Mouse (Mus musculus): ENCODE data around the gene Arrb1. TPM values are rescaled to one million over a fixed set of nuclear protein-coding genes. Genes with fewer than 3 reads are reported as not detected.
A peak's percentile ranks its signal among the peaks of the same experiment; 100 is the strongest.

Gene Arrb1
- polyA plus RNA-seq, 1 experiment from 2014 or later: 10.0 TPM

DNA sequence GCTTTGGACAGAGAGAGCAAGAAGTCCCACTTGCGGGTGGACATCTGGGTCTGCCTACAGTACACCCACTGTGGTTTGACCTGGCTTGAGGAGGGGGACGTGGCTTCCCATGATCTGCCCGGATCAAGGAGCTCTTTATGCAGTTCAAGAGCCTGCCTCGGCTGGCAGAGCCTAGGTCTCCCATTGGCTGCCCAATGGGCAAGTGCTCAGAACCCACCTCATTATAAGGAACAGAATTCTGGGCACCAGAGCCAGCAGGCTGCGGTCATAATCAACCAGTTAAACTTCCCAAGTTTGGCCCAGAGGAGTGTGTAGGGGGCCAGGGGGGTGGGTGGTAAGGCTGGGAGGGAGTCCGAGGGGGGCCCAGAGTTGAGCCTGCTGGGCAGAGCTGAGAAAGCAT is 9.0 kb downstream of the Arrb1 start:
- H3K27ac ChIP-seq: peak overlapping the region; percentile 50; the same call in 1 of the 2 replicates

DNA sequence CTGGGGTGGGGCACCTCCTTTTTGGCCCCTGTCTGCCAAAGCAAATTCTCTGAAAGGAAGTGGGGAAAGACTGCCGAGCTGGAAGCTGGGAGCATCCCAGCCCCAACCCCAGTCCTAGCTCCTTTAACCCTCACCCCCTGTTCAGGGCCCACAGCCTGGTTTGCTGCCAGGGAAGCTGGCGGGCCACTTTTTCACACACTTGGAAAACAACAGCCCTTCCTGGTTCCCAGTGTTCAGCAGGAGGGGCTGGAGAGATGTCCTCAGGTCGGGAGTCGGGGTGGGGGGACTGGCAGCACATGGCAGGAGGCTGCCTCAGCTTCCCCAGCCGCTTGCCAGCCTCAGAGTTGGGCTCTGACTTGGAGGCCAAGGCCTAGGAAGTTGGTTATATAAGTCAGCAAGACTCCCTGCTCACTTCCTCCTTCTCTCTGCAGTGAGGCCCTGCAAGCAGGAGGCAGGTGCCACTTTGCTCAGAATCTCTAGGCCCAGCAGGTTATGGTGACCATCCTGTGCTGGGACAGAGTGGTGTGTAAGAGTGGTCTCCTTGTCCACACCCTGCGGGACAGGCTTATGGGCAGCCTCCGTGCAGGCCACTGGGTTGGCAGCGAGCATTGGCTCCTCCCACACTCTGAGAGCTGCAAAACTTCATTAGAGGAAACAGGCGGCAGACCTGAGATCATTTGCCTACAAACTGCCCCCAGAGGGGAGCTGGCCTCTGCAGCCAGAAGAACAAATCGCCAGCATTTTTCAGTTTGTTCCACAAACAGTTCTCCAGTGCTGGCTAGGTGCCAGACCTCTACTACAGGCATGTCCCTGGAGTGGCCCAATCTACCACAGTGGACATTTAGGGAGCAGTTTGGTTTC is 10.8 kb downstream of the Arrb1 start:
- Histone ChIP-seq H3K27me3 (ENCODE audit: low read depth, poor library complexity, severe bottlenecking) (no peaks in the 10 kb centered on the region), H3K27ac (peak overlapping the region; percentile 79), H3K4me1 (peaks cover 41% of the 10 kb centered on the region), H3K9me3 (replicated peaks) (no peaks in the 10 kb centered on the region), H3K36me3 (peaks cover 7% of the 10 kb centered on the region), H3K4me3 (no peak overlapping the region)
- WGBS: 50% methylated on average over 10 of the region's 10 CpGs
- DNase-seq (ENCODE audit: low spot score): no peak

More for the DNA sequence above, 9.0 kb downstream of the Arrb1 start:
- WGBS: 76% methylated on average over 6 of the region's 6 CpGs
- Histone ChIP-seq H3K9me3 (replicated peaks) (no peaks in the 10 kb centered on the region), H3K36me3 (no peaks in the 10 kb centered on the region), H3K27me3 (ENCODE audit: low read depth, poor library complexity, severe bottlenecking) (no peaks in the 10 kb centered on the region), H3K4me1 (peaks cover 58% of the 10 kb centered on the region), H3K4me3 (no peak overlapping the region)
- DNase-seq (ENCODE audit: low spot score): no peak

DNA sequence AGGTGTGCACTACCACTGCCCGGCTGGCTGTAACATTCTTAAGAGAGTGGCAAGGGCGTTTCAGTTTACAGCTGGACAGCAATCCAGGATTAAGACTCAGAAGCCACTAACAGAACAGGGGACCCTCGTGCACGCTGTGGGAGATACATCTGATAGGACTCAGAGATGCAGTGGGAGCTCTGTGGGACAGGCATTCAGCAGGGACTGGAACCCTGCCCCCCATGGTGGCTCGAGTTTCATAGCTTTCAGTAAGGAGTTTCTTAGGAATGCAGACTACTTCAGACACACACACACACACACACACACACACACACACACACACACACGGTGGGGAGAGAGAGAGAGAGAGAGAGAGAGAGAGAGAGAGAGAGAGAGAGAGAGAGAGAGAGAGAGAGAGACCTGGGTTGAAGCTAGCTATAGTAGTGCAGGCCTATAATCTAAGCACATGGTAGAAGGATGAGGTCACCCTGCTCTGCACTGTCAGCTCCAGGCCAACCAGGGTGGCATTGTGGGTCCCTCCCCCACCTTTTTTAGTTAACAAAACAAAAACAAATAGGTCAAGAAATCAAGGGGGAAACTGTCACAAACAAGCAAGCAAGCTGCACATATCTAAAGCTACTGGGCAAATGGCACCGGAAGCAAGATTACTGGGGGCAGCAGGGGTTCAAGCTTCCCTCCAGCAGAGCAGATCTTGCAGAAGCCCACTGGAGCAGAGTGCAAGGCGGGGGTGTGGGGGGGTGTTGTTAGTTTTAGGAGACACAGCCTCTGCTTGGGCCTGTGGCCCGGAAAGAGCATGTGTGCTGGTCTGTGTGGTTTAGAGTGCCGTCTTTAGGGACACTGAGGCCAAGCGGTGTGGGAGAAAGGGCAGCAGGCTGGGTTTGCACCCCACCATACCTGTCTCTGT is 12.6 kb downstream of the Arrb1 start:
- peaks cover 14% of the 10 kb centered on the region for H3K36me3 ChIP-seq
- H3K9me3 ChIP-seq (replicated peaks): no peaks in the 10 kb centered on the region
- WGBS: 52% methylated on average over 10 of the region's 11 CpGs
- no peak for DNase-seq (ENCODE audit: low spot score)
- H3K4me1 ChIP-seq: peaks cover 48% of the 10 kb centered on the region
- H3K27me3 ChIP-seq (ENCODE audit: low read depth, poor library complexity, severe bottlenecking): no peaks in the 10 kb centered on the region
- no peak overlapping the region for H3K4me3 ChIP-seq
- H3K27ac ChIP-seq: peak overlapping the region; percentile 72

DNA sequence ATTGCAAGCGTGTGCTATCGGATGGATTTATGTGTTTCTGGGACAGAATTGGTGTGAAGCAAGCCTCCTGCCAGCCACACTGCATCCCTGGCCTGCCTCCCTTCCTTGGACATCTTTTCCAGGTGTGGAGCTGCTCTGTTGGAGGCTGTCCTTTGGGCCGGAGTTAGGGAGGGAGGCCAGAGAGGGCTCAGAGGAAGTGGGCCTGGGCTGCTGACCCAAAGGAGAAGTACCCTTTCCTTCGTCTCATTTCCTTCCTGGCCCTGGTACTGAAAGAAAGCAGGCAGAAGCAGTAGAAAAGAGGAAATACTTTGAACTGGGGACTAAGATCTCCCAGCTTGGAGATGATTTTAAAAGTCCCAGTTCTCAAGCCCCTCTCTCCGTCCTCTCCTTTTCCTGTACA is 14.4 kb downstream of the Arrb1 start:
- no peak for DNase-seq (ENCODE audit: low spot score)
- no peak overlapping the region for H3K4me3 ChIP-seq
- H3K27ac ChIP-seq: no peak overlapping the region
- H3K4me1 ChIP-seq: peaks cover 59% of the 10 kb centered on the region
- no peaks in the 10 kb centered on the region for H3K27me3 ChIP-seq (ENCODE audit: low read depth, poor library complexity, severe bottlenecking)
- WGBS: 89% methylated on average over 5 of the region's 5 CpGs
- no peaks in the 10 kb centered on the region for H3K9me3 ChIP-seq (replicated peaks)
- H3K36me3 ChIP-seq: peaks cover 14% of the 10 kb centered on the region

DNA sequence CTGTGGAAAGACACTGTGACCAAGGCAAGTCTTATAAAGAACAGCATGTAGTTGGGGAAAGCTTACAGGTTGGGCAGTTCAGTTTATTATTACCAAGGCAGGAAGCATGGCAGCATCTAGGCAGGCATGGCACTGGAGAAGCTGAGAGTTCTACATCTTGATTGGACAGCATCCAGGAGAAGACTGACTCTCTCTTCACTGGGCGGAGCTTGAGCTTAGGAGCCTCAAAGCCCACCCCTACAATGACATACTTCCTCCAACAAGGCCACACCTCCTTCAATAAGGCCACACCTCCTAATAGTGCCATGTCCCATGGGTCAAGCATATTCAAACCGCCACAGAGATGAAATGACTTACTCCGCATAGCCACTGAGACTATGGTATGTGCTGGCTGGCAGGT is 16.4 kb downstream of the Arrb1 start:
- peaks cover 52% of the 10 kb centered on the region for H3K4me1 ChIP-seq
- WGBS: 91% methylated on average over 3 of the region's 3 CpGs
- H3K9me3 ChIP-seq (replicated peaks): no peaks in the 10 kb centered on the region
- H3K36me3 ChIP-seq: peaks cover 14% of the 10 kb centered on the region
- DNase-seq (ENCODE audit: low spot score): no peak
- 0 out of 2 replicates have a peak overlapping the region, but pooled peaks have one; percentile 68 for H3K27ac ChIP-seq
- no peaks in the 10 kb centered on the region for H3K27me3 ChIP-seq (ENCODE audit: low read depth, poor library complexity, severe bottlenecking)
- H3K4me3 ChIP-seq: no peak overlapping the region

DNA sequence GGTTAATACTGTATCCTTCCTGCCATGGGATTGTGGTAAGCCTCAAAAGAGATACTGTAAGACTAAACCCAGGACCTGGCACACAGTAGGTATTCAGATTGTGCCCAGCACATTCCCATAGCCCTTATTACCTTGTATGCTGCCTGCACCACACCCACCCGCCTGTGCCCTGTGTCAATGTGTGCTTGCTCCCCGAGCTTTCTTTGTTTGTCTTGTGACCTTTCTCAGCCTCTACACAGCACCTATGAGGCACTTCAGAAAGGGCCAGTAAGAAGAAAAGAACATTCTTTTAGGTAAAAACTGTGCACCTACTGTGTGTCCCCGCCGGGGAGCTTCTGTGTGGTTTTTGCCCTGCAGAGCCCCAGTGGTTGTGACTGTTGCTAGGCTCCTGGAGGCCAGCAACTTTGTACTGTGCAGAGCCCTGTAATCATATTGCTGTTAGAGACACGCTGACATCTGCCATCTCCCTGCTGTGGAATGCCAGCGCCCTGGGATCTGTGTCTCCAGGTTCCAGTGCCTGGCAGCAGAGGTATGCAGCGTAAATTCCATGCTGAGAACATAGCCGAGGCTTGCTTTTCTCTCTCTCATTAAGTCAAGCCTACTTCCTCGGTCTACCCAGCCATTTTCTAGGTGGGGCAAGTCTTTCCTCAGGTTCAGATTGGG is 18.1 kb downstream of the Arrb1 start:
- 48% methylated on average over 9 of the region's 9 CpGs for WGBS
- peaks cover 4% of the 10 kb centered on the region; the same call in 1 of the 2 replicates for H3K27me3 ChIP-seq (ENCODE audit: low read depth, poor library complexity, severe bottlenecking)
- no peak overlapping the region for H3K4me3 ChIP-seq
- no peaks in the 10 kb centered on the region for H3K9me3 ChIP-seq (replicated peaks)
- H3K36me3 ChIP-seq: peaks cover 14% of the 10 kb centered on the region
- DNase-seq (ENCODE audit: low spot score): peak; percentile 57
- peak overlapping the region; percentile 81 for H3K27ac ChIP-seq
- peaks cover 41% of the 10 kb centered on the region for H3K4me1 ChIP-seq

DNA sequence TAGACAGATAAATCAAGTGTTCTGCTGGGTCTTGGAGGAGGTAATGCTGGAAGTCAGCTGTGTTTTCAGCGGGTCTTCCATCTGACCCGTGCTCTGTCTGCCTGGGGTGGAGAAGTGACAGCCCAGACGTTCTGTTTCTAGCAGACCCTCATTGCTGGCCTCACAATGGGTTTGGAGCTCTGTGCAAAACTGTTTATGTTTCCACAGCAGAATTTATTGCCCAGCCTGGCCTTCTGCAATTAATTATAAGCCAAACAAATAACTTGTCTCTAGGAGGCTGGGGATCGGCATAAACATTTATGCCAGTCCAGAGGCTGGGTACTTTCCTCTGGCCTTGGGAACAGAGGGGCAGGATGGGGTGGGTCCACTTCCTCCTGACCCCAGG is 18.6 kb downstream of the Arrb1 start:
- peaks cover 14% of the 10 kb centered on the region for H3K36me3 ChIP-seq
- no peak for DNase-seq (ENCODE audit: low spot score)
- H3K27me3 ChIP-seq (ENCODE audit: low read depth, poor library complexity, severe bottlenecking): peaks cover 4% of the 10 kb centered on the region; the same call in 1 of the 2 replicates
- no peaks in the 10 kb centered on the region for H3K9me3 ChIP-seq (replicated peaks)
- WGBS: 27% methylated on average over 4 of the region's 4 CpGs
- H3K4me3 ChIP-seq: no peak overlapping the region
- H3K27ac ChIP-seq: peak overlapping the region; percentile 81
- H3K4me1 ChIP-seq: peaks cover 40% of the 10 kb centered on the region

DNA sequence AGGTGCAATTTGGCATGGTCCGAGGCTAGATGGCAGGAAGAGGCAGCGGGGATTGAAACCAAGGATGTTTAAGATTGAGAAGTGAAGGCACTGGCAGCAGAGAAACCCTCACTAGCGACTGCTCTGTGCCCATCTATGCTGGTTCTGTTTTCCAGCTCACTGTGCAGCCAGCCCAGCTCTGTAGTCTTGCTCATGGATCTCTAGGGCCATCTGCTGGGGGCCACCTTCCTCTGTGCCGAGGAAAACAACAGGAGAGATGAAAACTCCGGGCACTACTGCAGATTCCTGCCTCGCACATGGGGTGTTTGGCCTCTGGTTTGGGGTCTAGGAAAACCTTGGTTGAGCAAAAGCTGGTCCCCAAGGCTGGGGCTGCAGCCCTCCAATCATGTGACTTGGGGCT is 20.6 kb downstream of the Arrb1 start:
- peak; percentile 66 for DNase-seq (ENCODE audit: low spot score)
- H3K27ac ChIP-seq: peak overlapping the region; percentile 57

DNA sequence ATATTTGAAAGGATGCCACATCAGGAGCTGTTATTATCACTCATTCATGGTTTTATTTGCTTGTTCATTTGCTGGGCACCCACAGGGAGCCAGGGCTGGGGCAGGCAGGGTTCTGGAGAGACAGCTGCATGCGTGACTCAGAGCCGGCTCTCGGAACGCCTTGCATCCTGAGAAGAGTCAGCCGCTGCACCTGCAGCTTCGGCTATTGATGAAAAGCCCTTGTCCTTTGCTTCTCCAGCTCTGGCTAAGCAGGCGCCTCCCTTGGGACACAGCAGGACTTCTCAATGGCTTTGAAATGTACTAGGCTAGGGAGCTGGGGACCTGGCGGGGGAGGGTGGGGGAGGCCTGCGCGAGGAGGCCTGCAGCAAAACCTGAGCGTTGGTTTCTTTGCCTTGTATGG is 23.8 kb downstream of the Arrb1 start:
- H3K27ac ChIP-seq: peak overlapping the region; percentile 26; the same call in 1 of the 2 replicates
- peaks cover 9% of the 10 kb centered on the region; the same call in 1 of the 2 replicates for H3K27me3 ChIP-seq (ENCODE audit: low read depth, poor library complexity, severe bottlenecking)
- no peaks in the 10 kb centered on the region for H3K36me3 ChIP-seq
- 25% methylated on average over 11 of the region's 11 CpGs for WGBS
- no peak for DNase-seq (ENCODE audit: low spot score)
- H3K9me3 ChIP-seq (replicated peaks): no peaks in the 10 kb centered on the region
- H3K4me3 ChIP-seq: no peak overlapping the region
- H3K4me1 ChIP-seq: peaks cover 45% of the 10 kb centered on the region

More for the DNA sequence above, 20.6 kb downstream of the Arrb1 start:
- Histone ChIP-seq H3K36me3 (peaks cover 10% of the 10 kb centered on the region), H3K9me3 (replicated peaks) (no peaks in the 10 kb centered on the region), H3K4me3 (no peak overlapping the region), H3K4me1 (peaks cover 49% of the 10 kb centered on the region), H3K27me3 (ENCODE audit: low read depth, poor library complexity, severe bottlenecking) (peaks cover 9% of the 10 kb centered on the region; the same call in 1 of the 2 replicates)
- 36% methylated on average over 6 of the region's 6 CpGs for WGBS

DNA sequence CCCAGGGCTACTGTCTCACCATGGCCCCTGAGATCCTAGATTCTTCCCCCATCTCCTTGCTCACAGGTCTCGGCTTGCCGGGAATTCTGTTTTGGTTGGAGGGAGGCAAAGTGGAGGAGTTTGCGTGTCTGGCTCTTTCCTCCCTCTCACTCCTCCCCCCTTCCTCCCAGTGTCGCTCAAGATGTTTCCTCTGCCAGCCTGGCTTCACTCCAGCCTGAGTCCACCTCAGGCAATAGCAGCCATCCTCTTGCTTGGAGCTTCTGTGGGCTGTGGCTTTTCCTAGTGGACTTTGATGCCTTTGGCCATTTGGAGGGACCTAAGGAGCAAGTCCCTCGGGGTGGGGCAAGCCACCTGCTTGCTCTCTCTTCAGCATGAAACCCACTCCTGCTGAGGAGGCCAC is 27.2 kb downstream of the Arrb1 start:
- no peak overlapping the region for H3K27ac ChIP-seq
- no peaks in the 10 kb centered on the region for H3K36me3 ChIP-seq
- H3K27me3 ChIP-seq (ENCODE audit: low read depth, poor library complexity, severe bottlenecking): peaks cover 9% of the 10 kb centered on the region; the same call in 1 of the 2 replicates
- H3K4me1 ChIP-seq: peaks cover 34% of the 10 kb centered on the region
- WGBS: 29% methylated on average over 5 of the region's 5 CpGs
- no peak overlapping the region for H3K4me3 ChIP-seq
- DNase-seq (ENCODE audit: low spot score): no peak
- H3K9me3 ChIP-seq (replicated peaks): no peaks in the 10 kb centered on the region

DNA sequence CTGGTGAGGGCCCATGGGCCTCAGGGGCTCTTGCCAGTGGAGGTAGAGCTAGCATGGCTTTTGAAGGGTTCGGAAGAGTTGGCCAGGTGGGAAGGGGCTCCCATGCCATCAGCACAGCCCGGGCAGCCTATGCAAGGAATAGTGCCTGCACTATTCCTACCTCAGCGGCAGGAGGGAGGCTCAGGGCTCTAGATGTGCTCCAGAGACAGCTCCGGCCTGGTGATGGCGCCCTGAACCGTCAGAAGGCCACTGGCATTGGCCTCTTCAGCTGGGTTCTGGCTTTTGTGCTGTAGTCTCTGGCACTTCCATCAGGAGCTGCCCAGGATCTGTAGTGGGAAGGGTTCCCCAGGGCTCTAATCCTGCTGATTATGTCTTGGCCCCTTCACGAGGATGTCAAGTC is 28.0 kb downstream of the Arrb1 start:
- Histone ChIP-seq H3K9me3 (replicated peaks) (no peaks in the 10 kb centered on the region), H3K27me3 (ENCODE audit: low read depth, poor library complexity, severe bottlenecking) (0 out of 2 replicates have a peak, but pooled peaks cover 5% of the 10 kb centered on the region), H3K4me1 (peaks cover 34% of the 10 kb centered on the region), H3K4me3 (no peak overlapping the region), H3K36me3 (no peaks in the 10 kb centered on the region), H3K27ac (0 out of 2 replicates have a peak overlapping the region, but pooled peaks have one; percentile 5)
- no peak for DNase-seq (ENCODE audit: low spot score)
- WGBS: 46% methylated on average over 7 of the region's 7 CpGs

DNA sequence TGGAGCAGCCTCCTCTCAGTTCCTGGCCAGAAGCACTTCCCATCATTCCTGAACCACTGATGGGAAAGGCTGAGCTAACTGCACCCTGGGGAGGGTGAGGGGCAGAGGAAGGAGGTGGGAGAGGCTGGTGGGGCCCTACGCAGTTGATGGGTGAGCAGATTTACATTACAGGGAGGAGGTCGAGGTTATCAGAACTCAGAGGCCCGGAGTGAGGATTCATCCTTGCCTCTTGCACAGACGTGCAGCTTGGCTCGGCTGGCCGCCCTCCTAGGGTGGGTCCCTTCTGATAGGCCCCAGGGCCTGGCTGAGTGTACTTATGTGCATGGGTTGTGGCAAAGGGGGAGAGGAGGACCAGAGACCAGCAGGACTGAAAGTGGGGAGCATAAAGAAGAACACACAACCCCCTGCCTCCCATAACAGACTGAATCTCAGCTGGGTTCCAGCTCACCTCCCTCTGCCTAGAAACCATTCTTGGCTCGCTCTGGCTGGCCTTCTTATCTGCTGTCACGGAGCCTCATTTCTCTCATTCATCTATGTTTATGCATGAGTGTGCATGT is 30.1 kb downstream of the Arrb1 start:
- Histone ChIP-seq H3K36me3 (no peaks in the 10 kb centered on the region), H3K27me3 (ENCODE audit: low read depth, poor library complexity, severe bottlenecking) (no peaks in the 10 kb centered on the region), H3K27ac (peak overlapping the region; percentile 43; the same call in 1 of the 2 replicates), H3K4me1 (peaks cover 42% of the 10 kb centered on the region), H3K9me3 (replicated peaks) (no peaks in the 10 kb centered on the region), H3K4me3 (no peak overlapping the region)
- no peak for DNase-seq (ENCODE audit: low spot score)
- 61% methylated on average over 8 of the region's 8 CpGs for WGBS

Data from limb, embryonic 10.5 days (tissue).